Comparison of ENCODE assay signal across 9 mouse cellular contexts in genomic region chr19:59697628-59698027, GRCm38 (mm10).
DNase-seq lines count a peak whose midpoint lies in the region; ATAC-seq lines count a peak whose summit lies in the region.
"Had no signal": no experiment of that assay in that cellular context is flagged by ENCODE, and none has a peak within 500 bp of the region (broad histone marks: within the 10 kb centered on the region; RNA-seq: fewer than 3 reads in every experiment).

No protein-coding gene starts in this region.

- H3K4me2 ChIP-seq in midbrain, embryonic 15.5 days, result no peak overlapping the region
- H3K4me2 ChIP-seq: embryonic facial prominence, embryonic 12.5 days had no signal

- H3K9me3 ChIP-seq in forebrain, embryonic 10.5 days, result no peaks in the 10 kb centered on the region
- no peaks in the 10 kb centered on the region for H3K9me3 ChIP-seq in midbrain, embryonic 15.5 days
- H3K9me3 ChIP-seq: embryonic facial prominence, embryonic 12.5 days had no signal

- 22% methylated on average over 5 of the region's 5 CpGs for WGBS in forebrain, embryonic 10.5 days
- 13% methylated on average over 5 of the region's 5 CpGs for WGBS in midbrain, embryonic 15.5 days

- H3K9ac ChIP-seq in midbrain, embryonic 15.5 days, result no peak overlapping the region
- H3K9ac ChIP-seq: embryonic facial prominence, embryonic 12.5 days had no signal

- 0 out of 2 replicates have a peak overlapping the region, but pooled peaks have one; percentile 40 for H3K27ac ChIP-seq in forebrain, embryonic 10.5 days
- peak overlapping the region; percentile 39; the same call in 1 of the 2 replicates for H3K27ac ChIP-seq in midbrain, embryonic 15.5 days
- H3K27ac ChIP-seq: embryonic facial prominence, embryonic 12.5 days had no signal

- peaks cover 30% of the 10 kb centered on the region for H3K4me1 ChIP-seq in forebrain, embryonic 10.5 days
- peaks cover 5% of the 10 kb centered on the region; the same call in 1 of the 2 replicates for H3K4me1 ChIP-seq in midbrain, embryonic 15.5 days
- H3K4me1 ChIP-seq: embryonic facial prominence, embryonic 12.5 days had no signal

- H3K4me3 ChIP-seq in forebrain, embryonic 10.5 days, result no peak overlapping the region
- no peak overlapping the region for H3K4me3 ChIP-seq in midbrain, embryonic 15.5 days
- H3K4me3 ChIP-seq: embryonic facial prominence, embryonic 12.5 days had no signal

- peak; percentile 73 for DNase-seq in forebrain, embryonic 10.5 days (ENCODE audit: extremely low spot score, low spot score)
- peak; percentile 51 for DNase-seq in kidney, postnatal 14 days
- DNase-seq in c-Kit-positive CD71-positive TER-119-positive erythroid progenitor cells, embryonic 14.5 days (ENCODE audit: low spot score), result no peak
- DNase-seq in spleen, adult 12 weeks (ENCODE audit: low spot score), result no peak
- no peak for DNase-seq in spleen, postnatal 10 days (ENCODE audit: low spot score in 2 of 2)

- peaks cover 52% of the 10 kb centered on the region for H3K27me3 ChIP-seq in forebrain, embryonic 10.5 days (ENCODE audit: poor library complexity, severe bottlenecking)
- H3K27me3 ChIP-seq in midbrain, embryonic 15.5 days (replicated peaks), result 0 out of 2 replicates have a peak, but pooled peaks cover 4% of the 10 kb centered on the region
- H3K27me3 ChIP-seq: embryonic facial prominence, embryonic 12.5 days had no signal

- ATAC-seq in frontal cortex, adult (ENCODE audit: low TSS enrichment), result peak; percentile 50; the same call in 1 of the 2 replicates
- ATAC-seq in midbrain, embryonic 15.5 days (replicated peaks), result peak; percentile 69; the same call in 1 of the 2 replicates
- ATAC-seq in megakaryocyte-erythroid progenitor cell, adult 5-6 weeks (replicated peaks; ENCODE audit: low FRiP score, low TSS enrichment, poor library complexity, severe bottlenecking), result no peak

- H3K36me3 ChIP-seq in forebrain, embryonic 10.5 days (replicated peaks), result no peaks in the 10 kb centered on the region
- no peaks in the 10 kb centered on the region for H3K36me3 ChIP-seq in midbrain, embryonic 15.5 days (replicated peaks)
- H3K36me3 ChIP-seq: embryonic facial prominence, embryonic 12.5 days had no signal

Comparison
In these comparisons a context has a peak if more than half of its experiments do, and no peak if none do; other contexts are left out.
1. DNase-seq: peak in forebrain, embryonic 10.5 days (single experiment) and kidney, postnatal 14 days (single experiment); none in c-Kit-positive CD71-positive TER-119-positive erythroid progenitor cells, embryonic 14.5 days (single experiment), spleen, adult 12 weeks (single experiment) and spleen, postnatal 10 days (0 of 2).